In genomic region chr10:26855851-26856535, GRCm38 (mm10) we compare ENCODE assay signal across 13 mouse cellular contexts.
DNase-seq lines count a peak whose midpoint lies in the region; ATAC-seq and TF ChIP-seq lines count a peak whose summit lies in the region.
"Had no signal": no experiment of that assay in that cellular context is flagged by ENCODE, and none has a peak within 500 bp of the region (broad histone marks: within the 10 kb centered on the region; RNA-seq: fewer than 3 reads in every experiment).

No protein-coding gene starts in this region.

- H3K36me3 ChIP-seq in hindbrain, postnatal 0 days (ENCODE audit: insufficient read depth, low read length) = no peaks in the 10 kb centered on the region
- H3K36me3 ChIP-seq in hindbrain, embryonic 10.5 days = no peaks in the 10 kb centered on the region
- H3K36me3 ChIP-seq: embryonic facial prominence, embryonic 13.5 days; limb, embryonic 10.5 days had no signal

- no peaks in the 10 kb centered on the region for H3K9me3 ChIP-seq in hindbrain, postnatal 0 days (ENCODE audit: low read length)
- no peaks in the 10 kb centered on the region for H3K9me3 ChIP-seq in hindbrain, embryonic 10.5 days
- H3K9me3 ChIP-seq: embryonic facial prominence, embryonic 13.5 days; limb, embryonic 10.5 days had no signal

- H3K4me2 ChIP-seq in hindbrain, postnatal 0 days (ENCODE audit: low read depth, low read length) = no peak overlapping the region
- H3K4me2 ChIP-seq: embryonic facial prominence, embryonic 13.5 days had no signal

- peak overlapping the region; percentile 48; the same call in 1 of the 2 replicates for H3K27ac ChIP-seq in hindbrain, postnatal 0 days
- H3K27ac ChIP-seq in hindbrain, embryonic 10.5 days = no peak overlapping the region
- H3K27ac ChIP-seq: embryonic facial prominence, embryonic 13.5 days; gastrocnemius, adult 2 months; limb, embryonic 10.5 days had no signal

- peak; percentile 58 for DNase-seq in adrenal gland, postnatal 10 days
- DNase-seq in adrenal gland, adult 18-20 months (ENCODE audit: low spot score in 2 of 2) = no peak
- DNase-seq in hindbrain, postnatal 0 days (ENCODE audit: low spot score) = peak; percentile 65
- DNase-seq in hindbrain, embryonic 10.5 days (ENCODE audit: low spot score) = no peak
- DNase-seq in right cerebral cortex, postnatal 14 days = peak; percentile 8
- no peak for DNase-seq in right cerebral cortex, adult 2 months (ENCODE audit: low spot score in 2 of 2)
- no peak for DNase-seq in spleen, postnatal 36 days (ENCODE audit: low spot score in 2 of 2)
- DNase-seq in yolk sac, embryonic 10.5 days (ENCODE audit: low spot score) = no peak
- DNase-seq: cerebellum, adult 18-20 months; gastrocnemius, adult 2 months had no signal

- TF ChIP-seq CTCF in hindbrain, postnatal 0 days (IDR thresholded peaks at IDR 0.05; ENCODE audit: low read depth) = peak; percentile 41

- 50% methylated on average over 8 of the region's 8 CpGs for WGBS in hindbrain, postnatal 0 days
- 91% methylated on average over 8 of the region's 8 CpGs for WGBS in hindbrain, embryonic 10.5 days

- H3K27me3 ChIP-seq in hindbrain, postnatal 0 days (ENCODE audit: insufficient read depth, low read length) = no peaks in the 10 kb centered on the region
- H3K27me3 ChIP-seq in hindbrain, embryonic 10.5 days (ENCODE audit: insufficient read depth, poor library complexity, severe bottlenecking) = no peaks in the 10 kb centered on the region
- H3K27me3 ChIP-seq: embryonic facial prominence, embryonic 13.5 days had no signal

- no peaks in the 10 kb centered on the region for H3K4me1 ChIP-seq in hindbrain, postnatal 0 days (ENCODE audit: insufficient read depth, low read length)
- no peaks in the 10 kb centered on the region for H3K4me1 ChIP-seq in hindbrain, embryonic 10.5 days (replicated peaks)
- H3K4me1 ChIP-seq: embryonic facial prominence, embryonic 13.5 days; limb, embryonic 10.5 days had no signal

- peak; percentile 89 for ATAC-seq in hindbrain, postnatal 0 days
- ATAC-seq: activated CD4-positive, CD25-positive, alpha-beta regulatory T cell, adult 4 months had no signal

- no peak overlapping the region for H3K9ac ChIP-seq in hindbrain, postnatal 0 days (replicated peaks; ENCODE audit: low read length)
- H3K9ac ChIP-seq: embryonic facial prominence, embryonic 13.5 days had no signal

- no peak overlapping the region for H3K4me3 ChIP-seq in hindbrain, postnatal 0 days (ENCODE audit: low read length)
- H3K4me3 ChIP-seq in hindbrain, embryonic 10.5 days = no peak overlapping the region
- H3K4me3 ChIP-seq: embryonic facial prominence, embryonic 13.5 days; gastrocnemius, adult 2 months; limb, embryonic 10.5 days had no signal

Comparison
In these comparisons a context has a peak if more than half of its experiments do, and no peak if none do; other contexts are left out.
1. DNase-seq: peak in adrenal gland, postnatal 10 days (single experiment), hindbrain, postnatal 0 days (single experiment) and right cerebral cortex, postnatal 14 days (single experiment); none in adrenal gland, adult 18-20 months (0 of 2), hindbrain, embryonic 10.5 days (single experiment), right cerebral cortex, adult 2 months (0 of 2), spleen, postnatal 36 days (0 of 2) and yolk sac, embryonic 10.5 days (single experiment).